Mouse (Mus musculus) T-helper 2 cell (primary cell): ENCODE results near the gene Selenon.
"Not testable (repeated sequence)": the region's sequence is repeated elsewhere in the genome, so short reads cannot be mapped to it uniquely, and the experiment has no call there.

Experiments used
- in situ Hi-C: fragments of 300-600 bp; cut with MboI, MseI; formaldehyde crosslinking; loops from one replicate; pipeline ENCODE4 v1.15.1; 2025; ENCODE audit warnings: high pct_unique_total_duplicates

Selenon gene

DNA sequence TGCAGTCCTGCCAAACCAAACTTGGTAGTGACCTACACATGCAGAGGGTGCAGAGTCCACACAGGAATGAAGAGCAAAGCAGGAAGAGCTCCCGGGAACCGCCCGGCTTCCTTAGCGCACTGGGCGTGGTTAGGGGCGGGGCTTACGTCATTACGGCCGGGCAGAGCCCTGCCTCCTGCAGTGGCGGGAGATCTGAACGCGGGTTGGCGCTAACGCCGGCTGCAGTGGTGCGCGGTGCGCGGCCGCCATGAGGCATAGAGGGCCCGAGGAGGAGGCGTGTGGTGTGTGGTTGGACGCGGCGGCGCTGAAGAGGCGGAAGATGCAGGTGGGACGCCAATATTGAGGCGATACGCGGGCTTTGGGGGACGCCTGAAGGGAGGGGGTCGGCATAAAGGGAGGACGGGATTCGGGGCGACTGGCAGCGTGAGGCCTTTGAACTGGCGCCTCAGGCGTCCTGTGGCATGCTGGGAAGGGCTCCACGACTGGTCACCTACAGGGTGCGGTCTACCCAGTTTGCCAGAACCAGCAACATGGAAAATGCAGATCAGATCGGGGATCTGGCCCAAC lies 41.0 kb downstream of the Selenon start, which contains the start of gene Aunip:
TSS of gene Aunip (plus strand) at position 155 of the 567 bp plus-strand sequence.
- in situ Hi-C loops, result no loop called here

DNA sequence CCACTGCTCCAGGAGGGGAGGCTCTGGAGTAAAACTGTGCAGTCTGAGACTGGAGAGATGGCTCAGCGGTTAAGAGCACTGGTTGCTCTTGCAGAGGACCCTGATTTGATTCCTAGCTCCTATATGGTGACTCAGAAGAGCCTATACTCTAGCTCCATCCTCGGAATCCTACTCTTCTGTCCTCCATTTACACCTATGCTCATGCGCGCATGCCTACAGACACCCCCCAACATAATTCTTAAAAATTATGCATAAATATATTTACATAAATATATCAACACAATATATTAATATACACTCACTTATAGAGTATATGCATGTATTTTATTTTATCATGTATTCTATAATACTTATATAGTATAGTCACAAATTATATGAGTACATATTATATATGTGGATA lies 41.6 kb downstream of the Selenon start:
- in situ Hi-C loops, result no loop called here

DNA sequence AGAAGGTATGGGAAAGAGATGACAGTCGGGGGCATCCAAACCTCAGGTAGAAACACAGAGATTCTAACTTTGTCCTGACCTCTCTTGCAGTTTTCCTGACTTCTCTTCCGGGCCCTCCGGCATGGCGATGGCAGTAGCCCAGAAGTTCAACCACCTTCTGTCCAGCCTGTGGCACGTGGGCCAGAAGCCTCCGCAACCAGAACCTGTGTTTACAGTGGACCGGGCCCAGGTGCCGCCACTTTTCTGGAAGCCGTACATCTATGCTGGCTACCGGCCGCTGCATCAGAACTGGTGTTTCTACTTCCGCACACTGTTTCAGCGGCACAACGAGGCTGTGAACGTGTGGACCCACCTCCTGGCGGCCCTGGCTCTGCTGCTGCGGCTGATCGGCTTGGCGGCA lies 45.3 kb downstream of the Selenon start:
- in situ Hi-C loops, result no loop called here

DNA sequence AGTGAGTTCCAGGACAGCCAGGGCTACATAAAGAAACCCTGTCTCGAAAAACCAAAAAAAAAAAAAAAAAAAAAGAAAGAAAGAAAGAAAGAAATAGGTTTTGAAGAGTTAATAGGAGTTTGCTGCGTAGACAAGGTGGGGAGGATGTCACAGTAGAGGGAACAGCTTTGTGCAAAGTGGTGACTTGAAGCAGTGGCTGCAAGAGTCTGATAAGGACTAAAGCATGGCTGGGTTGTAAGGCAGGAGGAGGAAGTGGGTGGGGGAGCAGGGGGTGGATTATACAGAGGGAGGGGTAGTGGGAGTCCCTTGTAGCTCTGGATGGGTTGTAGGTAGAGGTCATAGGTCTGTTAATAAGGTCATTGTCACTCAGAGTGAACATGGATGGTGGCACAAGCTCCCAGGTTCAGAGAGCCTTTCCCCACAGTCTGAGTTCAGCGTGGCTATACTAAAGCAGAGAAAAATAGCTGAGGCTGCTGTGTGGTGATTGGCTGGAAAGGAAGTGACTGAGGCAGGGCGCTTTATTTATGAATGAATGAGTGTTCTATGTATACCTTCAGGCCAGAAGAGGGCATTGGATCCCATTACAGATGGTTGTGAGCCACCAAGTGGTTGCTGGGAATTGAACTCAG lies 45.9 kb downstream of the Selenon start:
- in situ Hi-C loops, result no loop called here

DNA sequence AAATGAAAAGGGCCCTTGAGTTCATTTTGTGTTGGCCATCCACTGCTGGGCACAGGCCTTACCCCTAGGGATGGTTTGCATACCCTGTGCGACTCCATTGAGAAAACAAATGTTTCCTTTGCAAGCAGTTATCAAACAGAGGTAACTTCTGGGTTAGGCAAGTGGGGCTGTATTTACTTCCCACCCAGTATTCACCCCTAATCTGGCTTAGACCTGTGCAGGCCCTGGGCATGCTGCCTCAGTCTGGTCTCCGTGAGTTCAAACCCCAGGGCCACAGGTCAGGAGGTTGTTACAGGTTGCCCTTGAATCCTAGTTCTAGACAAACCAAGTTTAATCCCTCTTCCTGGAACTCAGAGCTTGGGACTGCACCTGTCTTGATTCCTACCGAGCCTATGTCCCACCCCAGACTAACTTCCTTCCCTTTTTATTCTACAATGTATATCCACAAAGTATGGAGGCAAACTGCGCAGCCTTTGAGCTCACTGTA lies 46.6 kb downstream of the Selenon start:
- in situ Hi-C loops, result no loop called here

DNA sequence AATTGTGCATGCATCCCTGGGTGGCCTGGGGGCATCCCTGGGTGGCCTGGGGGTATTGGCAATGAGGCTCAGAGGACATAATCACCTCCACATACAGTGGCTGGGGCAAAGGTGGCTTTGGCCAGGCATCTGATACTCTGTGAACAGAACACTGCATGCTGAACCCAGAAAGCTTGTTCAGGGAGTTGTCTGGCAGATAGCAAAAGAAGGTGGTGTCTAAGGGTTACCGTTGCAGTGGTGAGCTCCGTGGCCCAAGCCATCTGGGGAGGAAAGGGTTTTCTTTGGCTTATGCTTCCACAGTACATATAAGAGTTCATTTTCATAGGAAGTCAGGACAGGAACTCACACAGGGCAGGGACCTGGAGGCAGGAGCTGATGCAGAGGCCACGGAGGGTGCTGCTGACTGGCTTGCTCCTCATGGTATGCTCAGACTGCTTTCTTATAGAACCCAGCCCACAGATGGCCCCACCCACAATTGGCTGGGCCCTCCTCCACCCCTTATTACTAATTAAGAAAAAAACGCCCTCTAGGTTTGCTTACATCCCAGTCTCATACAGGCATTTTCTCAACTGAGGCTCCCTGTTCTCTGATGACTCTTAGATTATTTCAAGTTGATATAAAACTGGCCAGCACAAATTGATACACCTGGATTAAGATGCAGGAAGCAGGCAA lies 48.1 kb downstream of the Selenon start:
- in situ Hi-C loops, result no loop called here

DNA sequence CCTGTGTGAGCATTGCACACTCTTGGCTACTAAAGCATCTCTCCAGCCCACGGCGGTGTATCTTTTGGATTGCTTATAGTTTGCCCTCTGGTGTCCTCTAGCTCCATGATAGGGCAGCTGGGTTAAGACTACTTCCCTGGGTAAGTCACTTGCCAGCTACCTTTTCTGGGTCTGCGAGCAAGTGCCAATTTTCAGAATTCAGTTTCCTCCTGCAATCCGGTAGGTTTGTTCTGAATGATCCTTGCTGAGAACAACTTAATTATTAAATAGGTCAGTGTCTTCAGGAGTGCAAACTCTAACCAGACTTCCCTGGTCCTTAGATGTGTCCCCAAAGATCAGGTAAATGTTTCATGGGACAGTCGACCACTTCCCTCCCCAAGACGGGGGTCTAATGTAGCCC lies 50.9 kb downstream of the Selenon start:
- in situ Hi-C loops, result no loop called here

DNA sequence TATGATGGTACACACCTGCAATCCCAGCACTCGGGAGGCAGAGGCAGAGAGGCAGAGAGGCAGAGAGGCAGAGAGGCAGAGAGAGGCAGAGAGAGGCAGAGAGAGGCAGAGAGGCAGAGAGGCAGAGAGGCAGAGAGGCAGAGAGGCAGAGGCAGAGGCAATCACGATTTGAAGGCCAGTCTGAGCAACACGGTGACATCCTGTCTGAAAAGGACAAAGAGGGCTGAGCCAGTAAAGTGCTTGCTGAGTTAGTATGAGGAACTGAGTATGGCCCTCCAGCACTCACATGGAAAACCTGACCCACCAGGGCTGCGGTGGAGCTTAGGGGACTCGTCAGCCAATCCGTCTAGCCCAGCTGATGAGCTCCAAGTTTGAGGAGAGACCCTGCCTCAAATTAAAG lies 53.0 kb downstream of the Selenon start:
- in situ Hi-C loops, result not testable (repeated sequence)

DNA sequence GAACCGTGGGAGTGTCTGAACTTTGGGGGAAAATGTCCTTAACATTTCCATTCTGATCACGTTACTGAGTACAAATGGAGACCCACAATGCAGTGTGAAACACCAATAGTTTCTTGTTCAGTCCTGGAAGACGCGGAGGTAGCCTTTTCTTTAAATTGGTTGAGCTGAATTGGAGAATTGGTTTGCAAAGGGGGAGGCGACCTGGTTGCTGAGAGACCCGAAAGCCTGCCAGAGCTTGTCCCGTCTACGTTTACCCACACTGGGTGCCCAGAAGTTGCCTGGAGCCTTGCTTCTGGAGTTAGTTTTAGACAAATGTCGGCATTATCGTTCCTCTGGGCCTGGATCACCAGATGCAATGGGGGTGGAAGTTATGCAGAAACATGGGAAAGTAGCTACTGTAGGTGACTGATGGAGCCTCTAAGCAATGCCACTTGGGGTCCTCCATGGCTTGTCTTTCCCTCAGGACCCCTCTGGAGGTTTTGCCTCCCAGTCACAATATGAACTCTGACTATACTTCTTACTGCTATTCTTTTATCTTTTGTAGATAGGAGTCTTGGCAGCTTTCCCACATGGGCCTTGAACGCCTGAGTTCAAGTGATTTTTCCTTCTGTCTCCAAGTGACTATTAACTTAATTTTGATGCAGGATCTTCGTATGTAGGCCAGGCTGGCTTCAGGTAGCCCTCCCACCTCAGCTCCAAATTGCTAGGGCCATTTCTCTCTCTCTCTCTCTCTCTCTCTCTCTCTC lies 53.8 kb downstream of the Selenon start:
- in situ Hi-C loops, result no loop called here

DNA sequence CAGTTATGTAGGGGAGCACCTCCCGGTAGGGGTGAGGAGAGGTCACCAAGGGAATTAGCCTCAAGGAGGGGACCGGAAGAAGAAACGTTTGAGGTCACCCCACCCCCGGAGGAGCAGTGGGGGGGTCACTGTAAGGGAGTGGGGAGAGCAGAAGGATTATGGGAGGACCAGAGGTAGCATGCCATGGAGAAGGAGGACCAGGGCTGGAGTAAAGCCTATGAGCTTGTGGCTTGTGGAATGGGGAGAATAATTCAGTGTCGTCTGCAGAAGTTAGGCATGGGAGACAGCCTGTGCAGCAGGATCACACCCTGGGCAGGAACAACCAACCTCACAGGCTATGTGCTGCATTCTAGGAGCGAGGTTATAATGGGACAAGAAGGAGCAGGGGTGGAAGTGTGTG lies 54.7 kb downstream of the Selenon start:
- in situ Hi-C loops, result no loop called here

DNA sequence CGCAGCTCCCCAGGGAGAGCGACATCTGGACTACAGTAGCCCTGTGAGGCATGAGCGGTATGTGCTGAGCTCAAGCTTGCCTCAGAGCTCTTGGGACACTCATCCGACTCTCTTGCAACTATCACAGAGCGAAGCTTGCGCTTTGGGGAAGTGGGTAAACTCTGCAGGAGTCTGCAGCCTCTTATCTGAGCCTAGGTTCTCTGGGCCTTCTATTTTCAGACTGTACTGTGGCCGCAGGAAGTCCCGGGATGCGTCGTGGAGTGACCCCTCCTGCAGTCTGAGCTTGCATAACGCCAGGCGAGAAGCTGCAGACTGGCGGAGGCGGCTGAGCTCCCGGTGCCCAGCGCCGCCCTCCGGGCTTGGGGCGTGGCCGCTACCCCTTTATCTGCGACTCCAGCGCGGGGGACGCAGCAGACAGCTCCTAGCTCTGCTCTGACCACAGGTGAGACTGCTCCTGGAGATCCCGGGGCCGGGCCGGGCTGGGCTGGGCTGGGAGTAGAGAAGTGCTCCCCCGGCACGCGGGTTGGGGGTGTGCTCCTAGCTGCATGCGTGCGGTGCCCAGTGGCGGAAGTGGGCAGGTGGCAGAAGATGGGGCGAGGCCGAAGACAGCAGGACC lies 55.3 kb downstream of the Selenon start, which contains the start of gene Paqr7:
TSS of gene Paqr7 (plus strand) at position 103 of the 616 bp plus-strand sequence.
- in situ Hi-C loops, result no loop called here

DNA sequence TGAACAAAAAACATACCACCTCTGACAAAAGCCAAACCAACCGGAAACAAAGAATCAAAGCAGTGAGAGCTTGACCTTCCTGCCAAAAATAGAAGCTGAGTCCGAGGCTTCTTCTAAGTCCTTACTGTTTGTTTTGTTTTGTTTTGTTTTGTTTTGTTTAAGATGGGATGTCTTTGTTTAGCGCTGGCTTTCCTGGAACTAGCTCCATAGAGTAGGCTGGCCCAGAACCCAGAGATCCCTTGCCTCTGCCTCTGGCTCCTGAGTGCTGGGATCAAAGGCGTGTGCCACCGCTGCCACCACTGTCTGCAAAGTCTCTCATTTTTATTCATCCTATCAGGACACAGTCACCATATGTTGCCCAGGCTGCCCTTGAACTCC lies 56.4 kb downstream of the Selenon start:
- in situ Hi-C loops, result no loop called here

DNA sequence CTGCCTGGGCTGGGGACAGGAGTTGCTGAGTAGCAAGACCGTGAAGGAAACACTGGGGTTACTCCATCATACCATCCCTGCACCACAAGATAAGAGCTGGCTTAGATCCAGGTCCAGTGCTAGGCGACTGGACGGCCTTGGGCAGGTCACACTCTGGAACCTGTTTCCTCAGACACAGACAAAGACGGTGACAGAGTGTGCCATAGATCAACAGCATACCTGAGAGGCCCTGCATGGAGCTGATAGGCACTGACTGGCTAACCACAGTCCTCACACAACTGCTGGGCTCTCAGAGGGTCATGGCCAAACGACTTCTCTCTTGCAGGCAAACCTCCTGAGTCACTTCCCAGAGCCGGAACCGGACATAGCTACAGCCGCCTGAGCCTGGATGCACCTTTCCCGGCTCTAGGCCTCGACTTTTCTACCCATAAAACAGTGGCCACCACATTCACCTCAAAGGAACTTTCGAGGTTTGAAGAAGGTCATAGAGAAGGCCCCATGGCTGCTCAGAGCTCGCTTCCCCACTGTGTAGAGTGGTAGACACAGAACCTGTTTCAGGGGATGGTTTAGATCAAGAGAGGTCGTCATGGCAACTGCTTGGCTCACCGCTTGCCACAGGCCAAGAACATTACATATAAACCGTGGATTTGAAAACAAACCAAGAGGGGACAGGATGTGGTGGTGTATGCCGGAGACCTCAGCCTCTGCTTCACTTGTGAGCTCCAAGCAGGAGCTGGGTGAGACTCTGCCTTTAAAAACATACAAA lies 57.0 kb downstream of the Selenon start:
- in situ Hi-C loops, result no loop called here

DNA sequence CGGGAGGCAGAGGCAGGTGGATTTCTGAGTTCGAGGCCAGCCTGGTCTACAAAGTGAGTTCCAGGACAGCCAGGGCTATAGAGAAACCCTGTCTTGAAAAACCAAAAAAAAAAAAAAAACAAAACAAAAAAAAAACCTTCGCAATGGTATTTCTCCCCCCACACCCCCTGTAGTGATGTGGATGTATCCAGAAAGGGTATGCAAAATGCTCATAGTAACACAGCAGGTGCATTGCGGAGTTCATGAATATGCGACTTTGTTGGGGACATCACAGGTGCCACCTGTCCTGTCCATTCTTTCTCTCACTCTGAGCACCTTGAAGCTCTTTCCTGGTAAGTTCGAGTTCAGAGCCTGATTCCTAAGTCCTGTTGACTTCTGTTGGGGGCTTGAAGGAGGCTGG lies 57.8 kb downstream of the Selenon start:
- in situ Hi-C loops, result not testable (repeated sequence)

DNA sequence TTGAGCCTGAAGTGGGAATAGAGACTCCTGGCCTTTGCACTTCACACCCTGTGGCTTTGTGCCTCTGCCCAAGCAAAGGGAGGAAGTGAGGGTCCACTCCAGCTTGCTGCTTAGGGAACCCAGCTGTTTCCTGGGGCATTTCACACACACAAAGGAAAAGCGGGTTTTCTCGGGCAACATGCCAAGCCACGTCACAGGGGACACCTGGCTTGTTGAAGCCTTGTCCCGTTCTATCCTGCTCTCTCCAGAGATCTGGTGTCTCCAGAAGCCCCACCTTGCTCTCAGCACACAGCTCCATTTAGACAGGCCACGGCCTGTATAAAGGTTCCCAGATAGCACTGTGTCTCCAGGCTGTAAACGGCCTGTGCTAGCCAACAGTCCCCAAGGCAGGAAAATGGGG lies 60.2 kb downstream of the Selenon start:
- in situ Hi-C loops, result no loop called here

DNA sequence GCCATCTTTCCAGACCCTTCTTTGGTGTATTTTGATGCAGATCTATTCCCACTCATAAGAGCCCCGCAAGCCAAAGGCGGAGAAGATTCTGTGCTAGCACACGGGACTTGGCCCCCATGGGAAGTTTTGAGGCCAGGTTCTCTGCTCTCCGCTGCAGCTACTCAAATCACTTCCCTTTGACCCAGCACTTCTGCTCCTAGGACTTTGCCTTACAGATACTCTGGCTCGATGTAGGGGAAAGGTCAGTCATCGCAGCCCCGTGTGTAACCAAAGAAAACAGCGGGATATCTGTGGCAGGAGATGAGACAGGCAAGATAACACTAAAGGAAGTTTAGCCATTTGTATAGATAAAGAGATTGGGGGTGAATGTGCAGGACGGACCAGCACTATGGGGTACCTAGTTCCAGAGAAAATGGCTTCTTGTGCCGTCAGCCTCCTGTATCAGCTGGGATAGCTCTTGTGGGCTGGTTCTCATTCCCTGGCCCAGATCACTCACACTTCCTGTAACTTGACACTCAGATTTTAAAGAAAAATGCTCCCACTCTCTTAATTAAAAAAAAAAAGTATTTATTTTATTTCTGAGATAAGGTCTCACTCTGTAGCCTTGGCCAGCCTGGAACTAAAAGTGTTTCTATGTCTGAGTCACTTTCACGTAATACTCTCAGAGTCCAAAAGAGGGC lies 61.8 kb downstream of the Selenon start:
- in situ Hi-C loops, result no loop called here

DNA sequence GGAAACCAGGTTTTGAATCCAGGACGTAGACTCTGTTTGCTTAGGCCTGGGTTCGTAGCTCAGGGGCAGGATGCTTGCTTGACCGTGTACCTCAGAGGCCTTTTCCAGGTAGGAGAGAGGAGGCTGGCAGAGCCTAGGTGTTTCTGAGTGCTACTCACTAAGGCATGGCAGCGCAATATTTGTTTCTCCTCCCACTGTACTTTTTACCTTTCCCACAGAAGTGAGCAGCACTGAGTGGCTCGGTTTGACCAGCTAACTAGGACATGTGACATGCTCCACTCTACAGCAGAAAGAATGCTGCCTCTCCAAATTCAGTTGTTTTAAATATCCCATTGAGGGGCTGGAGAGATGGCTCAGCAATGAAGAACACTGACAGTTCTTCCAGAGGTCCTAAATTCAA lies 63.8 kb downstream of the Selenon start:
- in situ Hi-C loops, result no loop called here
